Mouse (Mus musculus): Measurements from ENCODE around the gene Hjurp.

The Hjurp gene

GRCm38 (mm10) chr1:88260604-88261377, 16.6 kb downstream of the Hjurp start:
- no peak for DNase-seq (ENCODE audit: low read depth, low spot score)

DNA sequence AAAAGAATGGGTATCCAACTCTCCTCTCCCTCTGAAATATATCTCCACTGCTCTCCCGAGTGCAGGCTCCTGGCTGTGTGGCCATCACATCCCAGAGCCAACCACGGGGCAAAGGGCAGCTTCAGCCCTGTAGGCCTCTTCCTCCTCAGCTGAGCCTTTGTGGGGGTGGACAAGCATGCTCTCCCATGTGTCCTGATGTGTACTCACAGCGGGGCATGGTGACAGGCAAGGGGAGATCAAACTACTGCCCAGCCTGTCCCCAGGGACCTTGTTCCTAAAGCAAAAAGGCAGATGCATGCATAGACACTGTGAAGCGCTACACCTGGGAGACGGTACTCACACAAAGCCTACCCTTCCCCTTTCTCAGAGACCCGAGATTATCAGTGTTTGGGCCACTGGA, 17.3 kb downstream of the Hjurp start:
- no peak for DNase-seq (ENCODE audit: low read depth, low spot score)

DNA sequence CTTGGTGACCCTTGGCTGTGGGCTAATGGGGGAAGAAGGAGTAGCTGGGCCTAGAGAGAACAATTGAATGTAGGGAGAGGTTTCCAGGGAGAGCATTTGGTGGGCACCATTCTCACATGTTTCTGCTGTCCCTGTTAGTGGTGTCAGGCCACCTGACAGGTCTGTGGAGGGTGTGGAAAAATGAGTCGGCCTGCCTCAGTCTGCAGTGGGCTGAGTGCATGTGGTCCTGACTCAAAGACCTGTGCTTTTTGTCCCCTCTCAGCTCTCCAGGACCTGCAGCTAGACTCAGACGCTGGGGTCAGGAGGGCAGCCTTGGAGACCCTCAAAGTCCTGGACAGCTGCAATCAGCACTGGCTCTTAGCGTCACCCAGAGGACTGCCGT, 17.8 kb downstream of the Hjurp start:
- DNase-seq (ENCODE audit: low read depth, low spot score): no peak

DNA sequence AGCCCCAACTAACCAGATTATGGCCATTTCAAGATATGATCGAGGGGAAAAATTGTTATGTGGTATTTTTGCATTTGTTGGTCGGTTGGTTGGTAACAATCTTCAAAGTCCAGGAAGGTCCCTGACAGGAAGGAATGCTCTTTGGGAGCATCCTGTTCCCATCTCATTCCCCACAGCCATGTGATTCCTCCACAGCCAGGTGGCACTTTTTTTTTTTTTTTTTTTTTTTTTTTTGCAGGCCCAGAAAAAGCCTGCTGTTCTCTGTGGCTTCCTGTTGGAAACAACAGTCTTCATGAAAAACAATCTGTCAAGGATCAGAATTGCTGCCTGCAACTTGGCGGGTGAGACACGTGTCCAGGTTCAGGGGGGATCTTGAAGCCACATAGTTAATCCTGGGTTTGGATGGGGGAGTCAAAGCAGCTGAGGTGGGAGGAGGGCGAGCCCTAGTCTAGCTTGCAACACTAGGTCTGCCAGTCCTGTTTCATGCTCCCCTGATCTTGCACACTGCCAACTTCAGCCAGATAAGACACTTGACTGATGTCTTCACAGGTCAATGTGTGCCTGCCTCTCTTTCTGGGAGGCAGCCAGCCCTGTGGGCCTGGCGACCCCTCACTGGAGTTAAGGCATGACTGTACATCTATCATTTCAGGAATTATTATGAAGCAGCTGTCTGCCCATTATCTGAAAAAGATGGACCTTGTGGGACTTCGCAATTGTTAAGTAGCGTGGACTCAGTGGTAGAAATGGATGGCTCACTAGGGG, 18.4 kb downstream of the Hjurp start:
- no peak for DNase-seq (ENCODE audit: low read depth, low spot score)

DNA sequence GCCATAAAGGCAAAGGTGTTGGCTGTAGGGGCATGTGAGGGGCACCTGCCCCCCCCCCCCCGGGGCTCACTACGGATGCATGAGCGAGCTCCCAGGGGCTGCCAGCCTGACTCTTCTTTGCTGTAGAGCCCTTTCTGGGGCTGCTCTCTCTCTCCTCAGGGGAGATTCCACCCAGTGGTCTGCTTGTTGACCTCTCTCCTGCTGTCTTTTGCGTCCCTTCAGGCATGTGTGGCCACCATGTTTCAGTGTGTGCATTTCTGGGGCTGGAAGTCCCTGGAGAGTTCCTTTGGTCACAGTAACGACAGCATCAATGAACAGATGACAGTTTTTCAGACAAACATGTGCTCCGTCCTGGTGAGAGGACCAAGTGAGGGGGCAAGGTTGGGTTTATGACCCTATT, 19.1 kb downstream of the Hjurp start:
- DNase-seq (ENCODE audit: low read depth, low spot score): no peak

DNA sequence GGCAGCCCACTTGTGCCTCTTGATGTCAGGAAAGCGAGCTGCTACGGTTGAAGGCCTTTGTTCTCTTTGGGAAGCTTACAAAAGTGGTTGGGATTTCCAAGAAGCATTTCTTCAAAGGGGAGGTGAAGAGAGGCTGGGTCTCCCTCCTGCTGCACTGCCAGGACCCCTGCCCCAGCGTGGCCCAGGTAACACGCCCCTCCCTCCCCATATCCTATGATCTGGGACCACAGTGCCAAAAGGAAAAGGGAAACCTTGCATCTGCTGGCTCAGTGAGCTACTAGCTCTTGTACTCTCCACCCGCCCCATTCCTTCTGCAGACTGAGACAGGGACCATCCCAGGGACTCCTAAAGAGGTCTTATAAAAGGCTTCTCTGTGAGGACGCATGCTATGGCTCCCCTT, 19.8 kb downstream of the Hjurp start:
- no peak for DNase-seq (ENCODE audit: low read depth, low spot score)

GRCm38 (mm10) chr1:88256886-88257663, 20.4 kb downstream of the Hjurp start:
- DNase-seq (ENCODE audit: low read depth, low spot score): peak; percentile 42

GRCm38 (mm10) chr1:88255989-88256754, 21.3 kb downstream of the Hjurp start:
- no peak for DNase-seq (ENCODE audit: low read depth, low spot score)

DNA sequence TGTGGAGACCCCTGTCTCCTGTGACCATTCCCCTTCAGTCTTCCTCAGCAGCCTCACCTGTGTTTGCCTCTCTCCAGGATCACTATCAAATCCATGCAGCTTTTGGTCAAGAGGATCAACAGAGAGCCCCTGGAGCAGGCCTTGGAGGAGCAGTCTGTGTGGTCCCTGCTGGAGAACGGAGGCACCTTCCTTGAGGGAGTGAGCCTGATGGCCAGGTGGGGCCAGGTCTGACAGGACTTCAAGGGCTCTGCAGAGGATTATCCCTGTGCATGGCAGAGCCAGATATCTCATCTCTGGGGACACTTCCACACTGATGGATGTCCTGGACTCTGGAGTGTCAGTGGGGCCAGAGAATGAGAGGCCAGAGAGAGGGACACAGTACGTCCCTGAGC, 22.0 kb downstream of the Hjurp start:
- no peak for DNase-seq (ENCODE audit: low read depth, low spot score)

DNA sequence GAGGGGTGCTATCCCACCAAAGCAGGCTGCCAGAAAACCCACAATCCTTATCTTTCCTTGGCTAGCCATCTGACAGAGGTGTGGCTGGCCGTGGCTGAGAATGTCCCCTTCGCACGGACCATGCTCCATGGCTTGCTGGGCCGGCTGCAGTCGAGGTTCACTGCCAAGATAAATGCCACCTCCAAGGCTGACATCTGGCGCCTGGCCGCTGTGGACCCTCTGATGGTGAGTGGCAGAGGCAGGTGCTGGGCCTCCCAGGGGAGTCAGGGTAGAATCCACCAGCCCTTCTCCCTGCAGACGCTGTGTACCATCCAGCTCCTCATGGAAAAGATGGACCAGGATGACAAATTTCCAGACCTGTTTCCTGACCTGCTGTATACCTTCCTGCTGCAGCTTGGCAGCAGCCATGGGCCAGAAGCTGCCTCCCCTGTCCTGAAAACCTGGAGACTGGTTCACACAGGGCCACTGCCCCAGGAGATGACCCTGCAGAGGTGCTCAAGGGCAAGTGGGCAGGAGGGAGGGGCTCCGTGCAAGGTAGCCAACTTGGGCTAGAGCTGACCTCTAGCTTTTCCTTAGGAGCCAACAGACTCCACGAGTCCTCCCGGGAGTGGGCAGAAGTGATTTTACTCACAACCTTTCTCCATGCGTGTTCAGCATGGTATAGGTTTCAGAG, 22.5 kb downstream of the Hjurp start:
- DNase-seq (ENCODE audit: low read depth, low spot score): no peak

- DNase-seq (ENCODE audit: low read depth, low spot score): no peak
Observed at GRCm38 (mm10) chr1:88253540-88253939, 23.9 kb downstream of the Hjurp start.

DNA sequence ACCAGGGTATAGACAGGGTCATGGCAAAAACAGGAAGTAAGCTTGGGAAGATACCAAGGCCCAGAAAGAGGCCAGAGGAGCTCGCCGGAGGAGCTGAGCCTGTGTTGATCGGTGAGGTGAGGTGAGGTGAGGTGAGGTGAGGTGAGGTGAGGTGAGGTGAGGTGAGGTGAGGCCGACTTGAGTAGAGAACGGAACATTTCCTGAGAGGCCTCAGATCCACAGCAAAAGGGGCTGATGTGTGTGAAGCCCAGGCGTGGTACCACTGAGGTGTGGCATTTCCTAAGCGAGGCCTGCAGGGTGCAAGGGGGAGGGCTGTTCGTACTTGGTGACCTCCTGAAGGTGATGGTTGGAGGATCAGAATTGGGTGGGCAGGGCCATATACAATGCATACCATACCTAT, 24.3 kb downstream of the Hjurp start:
- no peak for DNase-seq (ENCODE audit: low read depth, low spot score)

DNA sequence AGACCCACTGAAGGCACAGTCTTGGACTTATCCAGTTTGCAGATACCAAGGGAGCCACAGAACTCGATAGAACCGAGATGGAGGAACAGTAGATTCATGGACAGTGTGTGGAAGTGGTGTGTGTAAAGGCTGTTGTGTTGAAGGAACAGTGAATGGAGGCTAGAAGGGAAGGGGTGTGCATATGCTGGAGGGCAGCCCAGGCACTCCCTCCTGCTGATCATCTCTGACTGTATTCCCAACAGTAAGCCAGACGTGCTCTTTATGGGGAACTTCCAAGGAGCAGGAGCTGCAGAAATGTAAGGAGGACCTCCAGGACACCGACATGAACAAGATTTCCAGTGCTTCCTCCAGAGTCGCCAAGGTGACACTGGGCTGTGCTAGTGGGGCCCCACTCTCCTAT, 27.4 kb downstream of the Hjurp start:
- DNase-seq (ENCODE audit: low read depth, low spot score): no peak

DNA sequence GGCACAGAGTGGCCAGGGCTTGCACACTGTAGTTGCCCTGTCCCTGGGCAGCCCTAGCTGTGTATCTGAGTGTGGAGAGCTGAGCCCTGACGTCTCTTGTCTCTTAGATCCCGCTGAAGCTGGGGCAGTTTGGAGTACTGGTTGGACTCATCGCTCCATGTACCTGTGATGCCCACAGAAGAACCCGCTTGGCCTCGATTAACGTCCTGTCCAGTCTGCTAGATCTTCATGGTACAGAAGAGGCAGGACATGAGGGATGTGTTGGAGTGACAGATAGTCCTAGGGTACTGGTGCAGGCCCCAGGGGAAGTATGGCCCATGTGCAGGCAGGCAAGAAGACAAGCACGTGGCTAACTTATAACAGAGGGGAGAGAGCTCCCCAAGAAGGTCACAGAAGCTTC, 27.8 kb downstream of the Hjurp start:
- no peak for DNase-seq (ENCODE audit: low read depth, low spot score)

GRCm38 (mm10) chr1:88248658-88249057, 28.8 kb downstream of the Hjurp start:
- no peak for DNase-seq (ENCODE audit: low read depth, low spot score)

GRCm38 (mm10) chr1:88247660-88248059, 29.8 kb downstream of the Hjurp start:
- DNase-seq (ENCODE audit: low read depth, low spot score): no peak

GRCm38 (mm10) chr1:88246386-88246785, 31.0 kb downstream of the Hjurp start:
- no peak for DNase-seq (ENCODE audit: low read depth, low spot score)

DNA sequence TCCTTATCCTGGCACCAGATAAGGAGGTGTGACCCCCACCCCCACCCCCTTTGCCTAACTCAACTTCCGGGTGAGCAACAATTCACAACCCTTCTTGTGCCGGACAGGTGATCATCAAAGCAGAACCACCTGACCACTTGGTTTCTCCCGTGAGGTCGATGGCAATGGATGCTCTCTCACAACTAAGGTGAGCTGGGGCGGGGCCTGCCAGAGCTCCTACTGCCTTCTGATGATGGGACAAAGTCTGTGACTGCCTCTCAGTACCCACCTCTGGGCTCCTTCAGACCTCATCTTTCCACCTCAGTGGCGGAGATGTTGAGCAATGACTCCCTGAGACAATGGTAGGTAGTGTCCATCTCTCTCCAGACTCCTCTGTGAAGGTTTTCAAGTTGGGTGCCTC, 31.6 kb downstream of the Hjurp start:
- no peak for DNase-seq (ENCODE audit: low read depth, low spot score)

GRCm38 (mm10) chr1:88243861-88244260, 33.6 kb downstream of the Hjurp start:
- DNase-seq (ENCODE audit: low read depth, low spot score): no peak

DNA sequence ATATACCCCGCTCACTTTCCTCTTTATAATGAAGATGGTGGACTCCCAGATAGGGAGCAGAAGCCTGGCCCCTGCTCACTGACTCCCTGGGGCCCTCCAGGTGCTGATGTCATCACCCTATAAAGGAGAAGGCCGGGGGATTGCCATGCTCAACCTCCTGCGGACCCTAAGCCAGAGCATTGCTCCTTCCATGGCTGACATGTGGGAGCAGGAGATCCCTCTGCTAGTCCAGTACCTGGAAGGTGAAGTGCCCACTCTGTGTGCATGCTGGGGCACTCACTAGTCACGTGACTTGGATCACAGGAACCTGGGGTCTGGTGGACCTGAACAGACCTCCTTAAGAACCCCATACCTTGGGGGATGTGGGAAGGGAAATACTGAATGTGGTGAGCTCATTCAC, 36.9 kb downstream of the Hjurp start:
- no peak for DNase-seq (ENCODE audit: low read depth, low spot score)

DNA sequence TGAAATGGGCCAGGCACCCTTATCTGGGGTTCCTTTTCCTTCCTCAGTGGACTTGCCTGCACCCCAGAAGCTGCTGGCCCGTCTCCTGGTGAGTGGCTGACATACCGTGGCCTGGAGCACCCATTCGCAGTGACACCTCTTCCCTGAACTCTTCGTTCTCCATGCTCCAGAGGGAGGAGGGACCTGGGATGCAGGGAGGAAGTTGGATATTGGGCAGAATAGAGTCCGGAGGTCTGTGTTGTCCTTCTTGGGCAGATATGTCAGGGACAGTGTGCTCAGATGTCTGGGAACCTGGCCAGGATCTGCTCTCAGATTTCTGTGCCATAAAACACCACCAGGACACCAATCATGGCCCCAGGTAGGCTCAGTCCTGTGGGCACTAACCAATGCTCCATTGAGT, 37.4 kb downstream of the Hjurp start:
- no peak for DNase-seq (ENCODE audit: low read depth, low spot score)

All from ZHBTc4 (cell line).